Mouse (Mus musculus): ENCODE data around the gene Trappc3.

DNA sequence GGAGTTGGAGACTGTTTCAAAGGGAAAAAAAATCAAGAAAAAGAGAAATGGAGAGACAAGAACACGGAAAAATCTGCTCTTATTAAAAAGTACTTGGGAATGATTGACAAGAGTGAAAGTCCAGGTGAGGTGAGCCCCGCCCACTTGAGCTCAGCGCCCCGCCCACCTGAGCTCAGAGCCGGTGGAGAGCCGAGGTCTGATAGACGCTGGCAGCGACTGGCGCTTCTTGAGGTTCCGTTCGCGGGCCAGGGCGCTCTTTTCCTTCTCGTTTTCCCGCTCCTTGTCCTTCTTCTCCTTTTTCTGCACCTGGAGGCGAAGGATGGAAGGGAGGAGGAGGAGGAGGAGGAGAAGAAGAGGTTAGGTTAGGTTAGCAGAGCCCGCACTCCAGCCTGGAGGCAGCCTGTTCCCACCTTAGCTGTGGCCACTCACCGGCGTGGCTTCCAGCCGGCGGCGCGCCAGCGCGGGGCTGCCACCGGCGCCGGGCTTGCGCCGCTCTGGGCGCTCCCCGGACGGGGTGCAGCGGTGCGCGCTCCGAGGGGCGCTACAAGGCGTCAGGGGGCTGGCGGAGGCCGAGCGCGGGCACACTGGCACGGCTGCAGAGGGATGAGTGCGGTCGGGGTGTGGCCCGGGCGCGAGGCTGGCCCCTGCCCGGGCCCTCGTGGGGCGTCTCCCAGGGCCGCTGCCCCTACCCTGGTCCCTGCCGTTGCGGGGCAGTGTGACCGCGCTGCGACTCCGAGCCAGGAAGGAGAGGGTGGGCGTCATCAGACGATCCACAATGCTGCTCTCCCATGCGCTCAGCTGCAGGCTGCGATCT is 25.5 kb upstream of the Trappc3 start:
- no peak for TF ChIP-seq NRF1 (IDR thresholded peaks at IDR 0.05; ENCODE audit: insufficient read depth, low read depth, low read length, poor library complexity, severe bottlenecking)
- no peak for TF ChIP-seq ZC3H11A (IDR thresholded peaks at IDR 0.05; ENCODE audit: low read depth, low read length)
